Mouse (Mus musculus) skeletal muscle tissue, adult 2 months (tissue): Measurements from ENCODE around the gene Txndc5.

Source experiments
- DNase-seq: peaks from one replicate; pipeline ENCODE4 v3.0.0-alpha.2; 2012; ENCODE audit warnings: low read depth, low spot score

The Txndc5 gene

DNA sequence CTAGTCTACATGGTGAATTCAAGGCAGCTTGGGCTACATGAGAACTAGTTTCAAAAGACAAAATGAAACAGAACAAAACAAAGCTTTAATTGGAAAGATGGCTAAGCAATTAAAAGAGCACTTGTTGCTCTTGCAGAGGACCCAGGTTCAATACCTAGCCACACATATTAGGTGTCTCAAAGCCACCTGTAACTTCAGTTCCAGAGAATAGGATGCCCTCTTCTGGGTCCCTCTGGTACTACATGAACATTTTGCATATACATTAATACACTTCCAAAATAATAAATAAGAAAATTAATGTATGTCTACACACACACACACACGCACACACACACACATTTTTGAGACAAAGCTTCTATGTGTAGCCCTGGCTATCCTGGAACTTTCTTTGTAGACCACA is 65.2 kb downstream of the Txndc5 start:
- DNase-seq: no peak

DNA sequence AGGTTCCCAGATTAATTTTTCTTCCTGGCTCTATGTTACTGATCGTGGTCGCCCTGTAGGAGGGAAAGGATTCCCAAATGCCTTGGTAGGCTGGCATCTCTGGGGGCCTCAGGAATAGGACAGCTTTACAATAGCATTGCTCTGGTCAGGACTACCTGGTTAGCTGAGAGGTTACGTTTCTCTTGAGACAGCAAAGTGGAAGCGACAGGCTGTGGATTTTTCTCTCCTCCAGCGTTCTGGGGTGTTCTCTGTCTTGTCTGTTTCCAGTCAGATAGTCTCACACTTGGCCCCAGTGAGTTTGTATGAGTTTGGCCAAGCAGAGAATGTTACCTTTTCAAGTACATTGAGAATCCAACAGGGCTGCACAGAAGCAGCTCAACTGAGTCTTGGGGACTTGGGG is 77.2 kb downstream of the Txndc5 start:
- no peak for DNase-seq
